Mouse (Mus musculus): ENCODE measurements around the gene Gnb2. TPM values are rescaled to one million over a fixed set of nuclear protein-coding genes. Genes with fewer than 3 reads are reported as not detected.
A peak's percentile ranks its signal among the peaks of the same experiment; 100 is the strongest.

Gene Gnb2
- polyA plus RNA-seq, 2 experiments: 460 to 770 TPM

GRCm38 (mm10) chr5:137504041-137504440, 29.3 kb downstream of the Gnb2 start:
- H3K9me3 ChIP-seq (ENCODE audit: control insufficient read depth, low read length): no peaks in the 10 kb centered on the region
- H3K9ac ChIP-seq (ENCODE audit: low read depth, low read length, severe bottlenecking): no peak overlapping the region
- 83% methylated on average over 6 of the region's 6 CpGs for WGBS
- no peak for DNase-seq (ENCODE audit: low spot score)
- no peak overlapping the region for H3K4me3 ChIP-seq (replicated peaks; ENCODE audit: low read length)
- H3K27ac ChIP-seq (replicated peaks; ENCODE audit: low read depth, low read length): no peak overlapping the region
- no peak overlapping the region for H3K4me2 ChIP-seq (replicated peaks; ENCODE audit: low read depth, low read length, severe bottlenecking)
- H3K36me3 ChIP-seq (ENCODE audit: control insufficient read depth, insufficient read depth, low read length): peaks cover 11% of the 10 kb centered on the region; the same call in 1 of the 2 replicates
- no peak for ATAC-seq (ENCODE audit: low FRiP score, low read depth)
- H3K4me1 ChIP-seq (ENCODE audit: control insufficient read depth, insufficient read depth, low read length): peaks cover 13% of the 10 kb centered on the region
- H3K27me3 ChIP-seq (ENCODE audit: control insufficient read depth, insufficient read depth, low read length): no peaks in the 10 kb centered on the region
- no peak for TF ChIP-seq POLR2A (IDR thresholded peaks at IDR 0.05; ENCODE audit: borderline replicate concordance, extremely low read depth, insufficient read depth, insufficient read length)

DNA sequence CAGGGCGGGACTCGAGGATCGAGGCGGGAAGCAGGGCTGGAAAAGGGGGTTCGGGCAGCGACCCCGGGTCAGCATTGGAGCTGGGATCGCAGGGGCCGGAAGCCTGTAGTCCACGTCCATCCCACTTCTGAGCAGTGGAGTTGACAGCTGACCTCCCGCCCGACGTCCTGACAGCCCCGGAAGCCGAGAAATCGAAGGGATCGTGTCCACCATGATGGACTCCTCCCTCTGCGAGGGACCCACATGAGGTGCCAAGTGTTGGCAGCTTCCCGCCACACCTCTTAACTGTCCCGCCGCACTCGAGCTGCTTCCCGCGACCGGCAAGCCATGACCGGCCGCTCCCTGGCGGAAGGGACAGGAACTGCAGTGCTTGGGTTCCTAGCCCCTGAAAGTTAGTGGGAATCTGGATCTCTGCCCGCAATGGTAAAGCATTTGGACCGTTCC, 30.6 kb downstream of the Gnb2 start:
- H3K27me3 ChIP-seq (ENCODE audit: control insufficient read depth, insufficient read depth, low read length): no peaks in the 10 kb centered on the region
- peak overlapping the region; percentile 74 for H3K4me3 ChIP-seq (replicated peaks; ENCODE audit: low read length)
- DNase-seq (ENCODE audit: low spot score) (peak; percentile 96), ATAC-seq (ENCODE audit: low FRiP score, low read depth) (peak; percentile 85)
- peak overlapping the region; percentile 72 for H3K9ac ChIP-seq (ENCODE audit: low read depth, low read length, severe bottlenecking)
- H3K9me3 ChIP-seq (ENCODE audit: control insufficient read depth, low read length): no peaks in the 10 kb centered on the region
- H3K4me1 ChIP-seq (ENCODE audit: control insufficient read depth, insufficient read depth, low read length): peaks cover 13% of the 10 kb centered on the region
- H3K4me2 ChIP-seq (replicated peaks; ENCODE audit: low read depth, low read length, severe bottlenecking): peak overlapping the region; percentile 87
- peak overlapping the region; percentile 93 for H3K27ac ChIP-seq (replicated peaks; ENCODE audit: low read depth, low read length)
- H3K36me3 ChIP-seq (ENCODE audit: control insufficient read depth, insufficient read depth, low read length): peaks cover 11% of the 10 kb centered on the region; the same call in 1 of the 2 replicates
- 2% methylated on average over 30 of the region's 30 CpGs for WGBS
- peak; percentile 65; the same call in 1 of the 2 replicates for TF ChIP-seq POLR2A (IDR thresholded peaks at IDR 0.05; ENCODE audit: borderline replicate concordance, extremely low read depth, insufficient read depth, insufficient read length)

DNA sequence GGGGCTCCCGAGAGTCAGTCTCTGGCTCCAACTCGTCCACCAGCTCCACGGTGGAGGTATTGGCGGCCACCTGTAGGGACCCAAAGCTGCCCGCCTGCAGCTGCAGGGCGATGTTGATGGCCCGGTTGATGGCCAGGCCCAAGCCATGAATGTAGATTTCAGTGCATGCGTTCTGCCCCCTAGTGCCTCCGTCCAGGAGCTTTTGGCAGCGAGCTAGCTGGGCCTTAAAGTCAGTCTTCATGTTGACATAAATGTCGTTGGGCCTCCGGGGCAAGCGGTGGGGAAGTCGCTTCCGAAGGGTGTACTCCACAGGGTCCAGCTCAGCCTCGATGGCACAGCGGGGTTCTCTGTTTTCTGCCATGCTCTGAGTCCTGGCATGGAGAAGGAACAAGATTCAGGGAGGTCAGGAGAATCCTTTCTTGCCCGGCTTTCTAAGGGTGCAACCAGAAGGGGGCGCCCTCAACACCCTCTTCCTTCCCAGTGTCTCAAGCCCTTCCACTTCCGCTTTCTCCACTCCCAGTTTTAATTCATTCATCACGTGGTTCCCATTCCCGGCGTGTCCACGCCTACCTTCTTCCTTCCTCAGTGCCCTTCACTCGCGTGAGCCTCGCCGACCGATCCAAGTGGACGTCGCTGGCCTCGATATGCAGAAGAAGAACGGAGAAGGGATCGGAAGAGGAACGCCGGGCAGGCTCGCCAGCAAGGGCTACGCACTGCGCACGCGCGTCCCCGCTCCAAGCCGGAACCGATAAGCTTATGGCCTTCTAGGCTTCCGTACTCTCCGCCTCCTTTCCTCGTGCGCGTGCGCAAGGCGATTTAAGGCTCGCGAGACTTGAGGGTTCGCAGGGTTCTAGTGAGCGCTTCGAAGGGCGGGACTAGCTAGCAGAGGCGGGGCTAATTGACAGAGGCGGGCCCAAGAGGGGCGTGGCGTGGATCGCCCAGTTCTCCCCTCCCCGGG, 31.3 kb downstream of the Gnb2 start, which contains the start of gene Pop7:
TSS of gene Pop7 (minus strand) at position 810 of the 958 bp plus-strand sequence.
- Histone ChIP-seq H3K27ac (replicated peaks; ENCODE audit: low read depth, low read length) (peak within 1 kb of the TSS; percentile 93), H3K4me1 (ENCODE audit: control insufficient read depth, insufficient read depth, low read length) (peaks cover 13% of the 10 kb centered on the region), H3K9me3 (ENCODE audit: control insufficient read depth, low read length) (no peaks in the 10 kb centered on the region), H3K27me3 (ENCODE audit: control insufficient read depth, insufficient read depth, low read length) (no peaks in the 10 kb centered on the region), H3K4me2 (replicated peaks; ENCODE audit: low read depth, low read length, severe bottlenecking) (peak within 1 kb of the TSS; percentile 87), H3K9ac (ENCODE audit: low read depth, low read length, severe bottlenecking) (peak within 1 kb of the TSS; percentile 72), H3K36me3 (ENCODE audit: control insufficient read depth, insufficient read depth, low read length) (peaks cover 11% of the 10 kb centered on the region; the same call in 1 of the 2 replicates), H3K4me3 (replicated peaks; ENCODE audit: low read length) (peak within 1 kb of the TSS; percentile 74)
- peak; percentile 95 for ATAC-seq (ENCODE audit: low FRiP score, low read depth)
- 2% methylated on average over 64 of the region's 64 CpGs for WGBS
- TF ChIP-seq POLR2A (IDR thresholded peaks at IDR 0.05; ENCODE audit: borderline replicate concordance, extremely low read depth, insufficient read depth, insufficient read length): no peak
- peak; percentile 100 for DNase-seq (ENCODE audit: low spot score)

DNA sequence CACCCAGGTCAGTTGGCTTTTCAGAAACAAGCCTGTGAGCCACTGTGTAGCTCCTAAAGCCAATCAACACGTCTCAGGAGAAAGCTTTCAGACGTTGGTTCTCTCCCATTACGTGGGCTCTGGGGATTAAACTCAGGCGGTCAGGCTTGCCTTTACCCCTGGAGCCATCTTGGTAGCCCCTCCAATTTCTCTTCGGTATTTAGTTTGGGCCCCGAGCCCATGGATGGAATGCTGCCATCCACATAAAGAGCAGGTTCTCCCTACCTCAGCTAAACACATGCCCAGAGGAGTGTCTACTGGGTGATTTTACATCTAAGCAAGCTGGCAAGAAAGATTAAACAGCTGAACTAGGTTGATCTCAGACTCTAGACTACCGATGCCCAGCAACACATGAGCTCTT, 33.1 kb downstream of the Gnb2 start:
- DNase-seq (ENCODE audit: low spot score) (no peak), ATAC-seq (ENCODE audit: low FRiP score, low read depth) (no peak)
- H3K27ac ChIP-seq (replicated peaks; ENCODE audit: low read depth, low read length): no peak overlapping the region
- TF ChIP-seq POLR2A (IDR thresholded peaks at IDR 0.05; ENCODE audit: borderline replicate concordance, extremely low read depth, insufficient read depth, insufficient read length): no peak
- WGBS: 87% methylated on average over 7 of the region's 7 CpGs
- H3K4me3 ChIP-seq (replicated peaks; ENCODE audit: low read length): no peak overlapping the region
- H3K36me3 ChIP-seq (ENCODE audit: control insufficient read depth, insufficient read depth, low read length): peaks cover 11% of the 10 kb centered on the region; the same call in 1 of the 2 replicates
- H3K4me1 ChIP-seq (ENCODE audit: control insufficient read depth, insufficient read depth, low read length): peaks cover 13% of the 10 kb centered on the region
- no peaks in the 10 kb centered on the region for H3K9me3 ChIP-seq (ENCODE audit: control insufficient read depth, low read length)
- H3K27me3 ChIP-seq (ENCODE audit: control insufficient read depth, insufficient read depth, low read length): no peaks in the 10 kb centered on the region
- no peak overlapping the region for H3K4me2 ChIP-seq (replicated peaks; ENCODE audit: low read depth, low read length, severe bottlenecking)
- no peak overlapping the region for H3K9ac ChIP-seq (ENCODE audit: low read depth, low read length, severe bottlenecking)

GRCm38 (mm10) chr5:137493831-137494230, 39.5 kb downstream of the Gnb2 start:
- WGBS: 79% methylated on average over 13 of the region's 13 CpGs
- TF ChIP-seq POLR2A (IDR thresholded peaks at IDR 0.05; ENCODE audit: borderline replicate concordance, extremely low read depth, insufficient read depth, insufficient read length): no peak
- ATAC-seq (ENCODE audit: low FRiP score, low read depth): no peak; the same call in 1 of the 2 replicates

More at GRCm38 (mm10) chr5:137493831-137494230, 39.5 kb downstream of the Gnb2 start:
- no peak for DNase-seq (ENCODE audit: low spot score)
- H3K27me3 ChIP-seq (ENCODE audit: control insufficient read depth, insufficient read depth, low read length): no peaks in the 10 kb centered on the region
- no peak overlapping the region for H3K9ac ChIP-seq (ENCODE audit: low read depth, low read length, severe bottlenecking)
- no peak overlapping the region for H3K4me2 ChIP-seq (replicated peaks; ENCODE audit: low read depth, low read length, severe bottlenecking)
- no peaks in the 10 kb centered on the region for H3K36me3 ChIP-seq (ENCODE audit: control insufficient read depth, insufficient read depth, low read length)
- H3K4me3 ChIP-seq (replicated peaks; ENCODE audit: low read length): no peak overlapping the region
- 0 out of 2 replicates have a peak, but pooled peaks cover 2% of the 10 kb centered on the region for H3K4me1 ChIP-seq (ENCODE audit: control insufficient read depth, insufficient read depth, low read length)
- H3K9me3 ChIP-seq (ENCODE audit: control insufficient read depth, low read length): no peaks in the 10 kb centered on the region
- H3K27ac ChIP-seq (replicated peaks; ENCODE audit: low read depth, low read length): no peak overlapping the region

Data from limb, embryonic 14.5 days (tissue).